Mouse (Mus musculus) liver, embryonic 11.5 days (tissue): ENCODE measurements at regions not wholly inside any gene's neighbourhood (a gene's known extent, or its start where the extent isn't known, plus 50 kb on each side); places are given as distances from the start of the nearest gene placed in this dataset.
A peak's percentile ranks its signal among the peaks of the same experiment; 100 is the strongest.

Experiments used
- ATAC-seq: fragments of 200-750 bp; cut with Nextera tagmentation; replicated peaks from 2 replicates; pipeline ENCODE4 v1.8.0; 2017; ENCODE audit warnings: moderate number of reproducible peaks, mild to moderate bottlenecking, moderate TSS enrichment, moderate library complexity; ENCODE audit not compliant: low FRiP score
- DNase-seq: peaks from one replicate; pipeline ENCODE4 v3.0.0-alpha.2; 2017; ENCODE audit warnings: low spot score
- H3K27ac ChIP-seq: fragments of 300-500 bp; sonication (generic); 2 replicates; pipeline ENCODE4 v1.5.1; 2014; ENCODE audit warnings: mild to moderate bottlenecking, low read depth, low read length, control low read depth
- H3K27me3 ChIP-seq: fragments of 300-500 bp; sonication (generic); replicated peaks from 2 replicates; pipeline ENCODE4 v1.6.1; 2014; ENCODE audit warnings: low read length, mixed read lengths; ENCODE audit not compliant: control insufficient read depth, insufficient read depth
- H3K36me3 ChIP-seq: fragments of 300-500 bp; sonication (generic); 2 replicates; pipeline ENCODE4 v1.6.1; 2014; ENCODE audit warnings: mild to moderate bottlenecking, low read length, moderate library complexity, mixed read lengths; ENCODE audit not compliant: control insufficient read depth, insufficient read depth
- H3K4me1 ChIP-seq: fragments of 300-500 bp; sonication (generic); replicated peaks from 2 replicates; pipeline ENCODE4 v1.6.1; 2014; ENCODE audit warnings: low read length, mixed read lengths; ENCODE audit not compliant: control insufficient read depth, insufficient read depth
- H3K4me2 ChIP-seq: fragments of 300-500 bp; sonication (generic); 2 replicates; pipeline ENCODE4 v1.6.1; 2014; ENCODE audit warnings: mild to moderate bottlenecking, control low read depth, moderate library complexity
- H3K4me3 ChIP-seq: fragments of 300-500 bp; sonication (generic); 2 replicates; pipeline ENCODE4 v1.5.1; 2014; ENCODE audit warnings: low read depth, low read length, control low read depth
- H3K9ac ChIP-seq: fragments of 300-500 bp; sonication (generic); 2 replicates; pipeline ENCODE4 v1.6.1; 2014; ENCODE audit warnings: low read depth, low read length, control low read depth
- H3K9me3 ChIP-seq: fragments of 300-500 bp; sonication (generic); 2 replicates; pipeline ENCODE4 v1.6.1; 2016; ENCODE audit warnings: low read length, inconsistent platforms, mixed read lengths; ENCODE audit not compliant: control insufficient read depth
- WGBS: fragments of 180-500 bp; shearing (Covaris S2); extraction: QIAGEN DNeasy Blood & Tissue Kit; methylation state at CpG from one replicate; pipeline ENCODE4 v1.1.7; 2014; 5-methylcytosine and 5-hydroxymethylcytosine counted together

GRCm38 (mm10) chr19:54099292-54099691, 55.3 kb downstream of the Adra2a start:
- H3K9ac ChIP-seq = no peak overlapping the region
- H3K36me3 ChIP-seq = no peaks in the 10 kb centered on the region
- H3K4me1 ChIP-seq = no peaks in the 10 kb centered on the region
- H3K27ac ChIP-seq = no peak overlapping the region
- no peaks in the 10 kb centered on the region for H3K9me3 ChIP-seq
- no peak for ATAC-seq
- 93% methylated on average over 9 of the region's 9 CpGs for WGBS
- H3K4me3 ChIP-seq = no peak overlapping the region
- DNase-seq = no peak
- no peak overlapping the region for H3K4me2 ChIP-seq
- no peaks in the 10 kb centered on the region for H3K27me3 ChIP-seq

DNA sequence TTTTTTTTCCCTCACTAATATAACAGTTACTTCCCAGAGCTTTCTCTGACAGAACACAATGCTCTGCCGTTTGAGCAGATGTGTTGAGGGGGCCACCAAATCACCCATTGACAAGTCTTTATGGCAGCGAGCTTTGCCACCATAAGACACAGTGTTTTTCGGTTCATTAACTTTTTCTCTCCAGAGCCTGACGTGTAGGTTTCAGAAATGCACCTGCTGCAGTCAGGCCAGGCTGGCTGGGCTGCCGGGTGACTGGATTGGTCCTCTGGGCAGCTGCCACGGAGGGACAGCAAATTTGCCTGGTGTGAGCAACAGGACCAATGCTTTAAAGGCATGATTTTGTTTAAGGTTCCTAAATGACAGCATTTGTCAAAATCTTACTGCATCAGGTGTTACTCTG, 55.8 kb downstream of the Adra2a start:
- 71% methylated on average over 6 of the region's 6 CpGs for WGBS
- Histone ChIP-seq H3K9me3 (no peaks in the 10 kb centered on the region), H3K36me3 (no peaks in the 10 kb centered on the region), H3K4me3 (no peak overlapping the region), H3K4me2 (no peak overlapping the region), H3K27me3 (no peaks in the 10 kb centered on the region), H3K27ac (no peak overlapping the region), H3K4me1 (no peaks in the 10 kb centered on the region), H3K9ac (no peak overlapping the region)
- ATAC-seq = no peak
- no peak for DNase-seq

GRCm38 (mm10) chr19:54106571-54106970, 62.6 kb downstream of the Adra2a start:
- no peaks in the 10 kb centered on the region for H3K4me1 ChIP-seq
- DNase-seq (no peak), ATAC-seq (no peak)
- H3K4me2 ChIP-seq = no peak overlapping the region
- H3K27ac ChIP-seq = no peak overlapping the region
- no peaks in the 10 kb centered on the region for H3K27me3 ChIP-seq
- 64% methylated on average over 3 of the region's 3 CpGs for WGBS
- no peaks in the 10 kb centered on the region for H3K9me3 ChIP-seq
- H3K36me3 ChIP-seq = no peaks in the 10 kb centered on the region
- no peak overlapping the region for H3K9ac ChIP-seq
- no peak overlapping the region for H3K4me3 ChIP-seq

DNA sequence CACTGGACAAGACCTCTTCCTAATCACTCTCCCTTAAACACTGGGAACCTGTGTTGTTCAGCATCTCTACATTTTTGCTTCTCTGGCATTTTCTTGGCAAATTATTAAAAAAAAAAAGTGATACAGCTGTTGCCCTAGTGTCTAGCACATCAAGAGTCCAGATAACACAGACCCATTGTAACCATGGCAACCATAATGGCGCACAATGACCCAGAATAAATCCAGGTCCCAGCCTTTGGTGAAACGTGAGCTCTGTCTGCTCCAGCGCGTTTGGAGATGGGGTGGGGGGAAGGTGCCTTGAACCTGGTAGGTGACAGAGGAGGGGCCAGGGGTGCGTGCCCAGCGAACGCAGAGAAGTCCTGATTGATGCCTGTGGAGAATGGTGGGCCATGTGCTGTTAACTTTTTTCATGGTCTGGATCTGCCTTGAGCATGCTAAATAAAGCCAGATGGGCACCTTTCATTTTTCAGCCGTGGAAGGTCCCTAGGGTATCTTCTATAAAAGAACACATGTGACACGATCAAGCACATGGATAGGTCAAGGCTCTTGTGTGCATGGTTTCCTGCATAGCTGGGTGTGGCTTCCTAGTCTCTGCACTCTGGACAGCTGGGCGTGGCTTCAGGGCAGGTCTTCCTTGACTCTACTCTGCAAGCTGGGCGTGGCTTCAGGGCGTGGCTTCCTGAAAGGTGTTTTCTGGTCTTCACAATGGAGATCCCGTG, 63.3 kb downstream of the Adra2a start:
- no peak for DNase-seq
- H3K27ac ChIP-seq = no peak overlapping the region
- H3K4me1 ChIP-seq = no peaks in the 10 kb centered on the region
- H3K4me2 ChIP-seq = no peak overlapping the region
- no peak overlapping the region for H3K9ac ChIP-seq
- H3K36me3 ChIP-seq = no peaks in the 10 kb centered on the region
- H3K9me3 ChIP-seq = no peaks in the 10 kb centered on the region
- WGBS = 51% methylated on average over 13 of the region's 13 CpGs
- no peak; the same call in 1 of the 2 replicates for ATAC-seq
- no peak overlapping the region for H3K4me3 ChIP-seq
- no peaks in the 10 kb centered on the region for H3K27me3 ChIP-seq

DNA sequence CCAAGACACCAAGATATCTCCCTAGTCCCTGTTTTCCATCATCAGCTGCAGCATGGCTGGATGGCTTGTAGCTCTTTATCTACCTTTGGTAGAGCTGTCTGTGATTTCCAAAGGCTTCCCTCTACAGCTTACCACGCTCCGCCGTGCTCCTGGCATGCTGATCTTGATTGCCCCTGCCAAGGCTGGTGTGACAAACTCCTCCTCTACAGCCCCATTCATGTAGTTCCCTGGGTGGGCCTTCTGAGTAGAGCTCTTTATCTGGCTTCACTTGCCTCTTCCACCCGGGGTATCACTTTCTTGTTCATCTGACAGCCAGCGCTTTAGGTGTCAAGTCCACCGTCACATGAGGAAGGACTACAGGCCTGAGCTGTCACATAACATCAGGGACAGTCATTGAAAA, 66.1 kb downstream of the Adra2a start:
- no peak overlapping the region for H3K9ac ChIP-seq
- no peaks in the 10 kb centered on the region for H3K27me3 ChIP-seq
- 77% methylated on average over 6 of the region's 6 CpGs for WGBS
- no peaks in the 10 kb centered on the region for H3K9me3 ChIP-seq
- DNase-seq = no peak
- no peak overlapping the region for H3K4me2 ChIP-seq
- H3K4me3 ChIP-seq = no peak overlapping the region
- no peak for ATAC-seq
- H3K4me1 ChIP-seq = no peaks in the 10 kb centered on the region
- no peak overlapping the region for H3K27ac ChIP-seq
- no peaks in the 10 kb centered on the region for H3K36me3 ChIP-seq

DNA sequence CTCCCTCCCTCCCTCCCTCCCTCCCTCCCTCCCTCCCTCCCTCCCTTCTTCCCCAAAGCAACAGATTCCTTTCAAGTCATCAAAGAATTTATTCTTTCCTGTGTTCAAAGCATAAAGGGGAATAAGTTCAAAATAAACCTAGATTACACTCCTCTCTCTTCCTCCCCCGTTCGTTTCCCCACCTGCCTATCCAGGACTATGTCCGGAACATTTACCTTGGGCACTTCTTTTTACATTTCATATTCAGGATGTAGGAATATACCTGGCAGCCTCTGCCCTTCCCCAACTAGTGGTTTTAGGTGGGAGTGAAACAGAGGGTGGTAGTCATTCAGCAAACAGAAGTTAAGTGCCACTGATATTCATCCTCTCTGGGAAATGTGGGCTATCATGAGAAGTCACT, 68.7 kb downstream of the Adra2a start:
- H3K9me3 ChIP-seq = no peaks in the 10 kb centered on the region
- 83% methylated on average over 3 of the region's 3 CpGs for WGBS

GRCm38 (mm10) chr19:54113421-54113820, 69.5 kb downstream of the Adra2a start:
- no peak overlapping the region for H3K4me3 ChIP-seq
- H3K36me3 ChIP-seq = no peaks in the 10 kb centered on the region
- 64% methylated on average over 6 of the region's 6 CpGs for WGBS
- no peaks in the 10 kb centered on the region for H3K9me3 ChIP-seq
- H3K4me2 ChIP-seq = no peak overlapping the region
- ATAC-seq = no peak
- no peaks in the 10 kb centered on the region; the same call in 1 of the 2 replicates for H3K27me3 ChIP-seq
- no peak for DNase-seq
- H3K9ac ChIP-seq = no peak overlapping the region
- no peaks in the 10 kb centered on the region for H3K4me1 ChIP-seq
- no peak overlapping the region for H3K27ac ChIP-seq

More for the DNA sequence above, 68.7 kb downstream of the Adra2a start:
- no peaks in the 10 kb centered on the region for H3K36me3 ChIP-seq
- no peak overlapping the region for H3K4me3 ChIP-seq
- no peak for ATAC-seq
- H3K9ac ChIP-seq = no peak overlapping the region
- DNase-seq = no peak
- H3K27me3 ChIP-seq = no peaks in the 10 kb centered on the region; the same call in 1 of the 2 replicates
- no peaks in the 10 kb centered on the region for H3K4me1 ChIP-seq
- H3K4me2 ChIP-seq = no peak overlapping the region
- H3K27ac ChIP-seq = no peak overlapping the region

GRCm38 (mm10) chr19:54114588-54115317, 70.8 kb downstream of the Adra2a start:
- Histone ChIP-seq H3K4me1 (no peaks in the 10 kb centered on the region), H3K4me3 (peak overlapping the region; percentile 47), H3K4me2 (peak overlapping the region; percentile 60), H3K27ac (no peak overlapping the region), H3K9ac (no peak overlapping the region), H3K36me3 (no peaks in the 10 kb centered on the region), H3K27me3 (no peaks in the 10 kb centered on the region; the same call in 1 of the 2 replicates), H3K9me3 (no peaks in the 10 kb centered on the region)
- DNase-seq = peak; percentile 65
- peak; percentile 89 for ATAC-seq
- WGBS = 10% methylated on average over 22 of the region's 22 CpGs

DNA sequence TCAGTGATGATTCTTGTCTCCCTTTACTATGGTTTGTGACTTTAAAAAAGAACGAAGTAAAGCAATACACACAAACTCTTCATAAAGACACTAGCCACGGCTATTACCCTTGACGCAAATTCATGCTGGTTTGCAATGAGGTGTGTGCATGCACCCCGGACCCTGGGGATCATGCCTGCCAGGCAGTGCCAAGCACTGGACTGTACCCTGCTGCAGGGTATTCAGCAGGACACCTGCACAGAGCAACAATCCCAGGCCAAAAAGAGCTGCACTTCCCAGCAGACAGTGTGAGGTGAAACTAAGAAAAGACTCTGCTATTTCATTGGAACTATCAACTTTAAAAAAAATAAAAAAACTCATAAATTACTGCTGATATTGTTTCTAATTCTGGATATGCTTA, 71.4 kb downstream of the Adra2a start:
- Histone ChIP-seq H3K27me3 (no peaks in the 10 kb centered on the region; the same call in 1 of the 2 replicates), H3K9me3 (no peaks in the 10 kb centered on the region), H3K4me3 (peak overlapping the region; percentile 47), H3K36me3 (no peaks in the 10 kb centered on the region), H3K4me1 (no peaks in the 10 kb centered on the region), H3K4me2 (peak overlapping the region; percentile 60), H3K9ac (no peak overlapping the region), H3K27ac (no peak overlapping the region)
- ATAC-seq (0 out of 2 replicates have a peak, but pooled peaks have one; percentile 29), DNase-seq (no peak)
- 55% methylated on average over 4 of the region's 4 CpGs for WGBS
